Mouse (Mus musculus): Measurements from ENCODE around the gene Prkrip1. TPM values are rescaled to one million over a fixed set of nuclear protein-coding genes. Genes with fewer than 3 reads are reported as not detected.
A peak's percentile ranks its signal among the peaks of the same experiment; 100 is the strongest.

Gene Prkrip1
- polyA plus RNA-seq (2017; shearing (Covaris generic)), result 10 to 100 TPM; 40.9 to 48.3 (median 45.5) TPM

DNA sequence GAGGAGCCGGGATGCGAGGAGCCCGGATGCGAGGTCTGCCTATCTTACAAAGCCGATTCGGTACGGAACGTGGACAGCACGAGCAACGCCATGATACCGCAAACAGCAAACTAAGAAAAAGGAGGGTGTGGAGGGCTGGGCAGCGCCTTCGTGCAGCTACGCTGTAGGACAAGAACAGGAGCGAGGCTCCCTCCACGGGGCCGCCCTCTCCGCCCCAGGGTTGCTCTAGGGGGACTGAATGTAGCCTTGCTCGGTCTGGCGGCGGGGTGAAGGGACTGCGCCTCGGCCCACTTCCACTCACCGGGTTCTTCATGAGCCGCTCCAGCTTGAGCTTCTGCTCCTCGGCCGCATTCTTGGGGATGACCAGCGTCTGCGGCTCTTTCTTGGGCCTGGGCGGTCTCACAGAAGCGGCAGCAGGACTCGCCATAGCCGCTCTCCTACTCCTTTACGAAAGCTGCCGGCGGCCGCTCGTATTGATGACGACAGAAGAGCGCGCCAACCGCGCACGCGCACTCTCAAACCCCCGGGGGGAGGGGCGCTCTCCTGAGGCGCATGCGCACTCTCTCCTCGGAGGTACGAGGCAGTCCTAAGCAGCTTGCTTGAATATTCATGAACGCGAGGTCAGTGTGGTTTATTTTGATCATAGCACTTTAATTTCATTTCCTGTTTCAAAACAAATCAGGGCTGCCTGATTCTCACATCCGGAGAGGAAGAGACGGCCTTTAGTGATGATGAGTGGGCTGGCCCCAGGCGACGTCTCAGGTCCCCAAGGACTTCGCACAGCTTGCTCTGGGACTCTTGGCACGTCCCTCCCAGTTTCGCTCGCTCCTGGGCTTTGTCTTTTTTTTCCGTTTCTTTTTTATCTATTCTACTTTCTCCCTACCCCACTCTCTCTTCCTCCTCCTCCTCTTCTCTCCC lies at the start of gene Prkrip1:
Gene Prkrip1, minus strand, starts transcription at position 490 of the 918 bp plus-strand sequence.
- ATAC-seq, result peak; percentile 99

DNA sequence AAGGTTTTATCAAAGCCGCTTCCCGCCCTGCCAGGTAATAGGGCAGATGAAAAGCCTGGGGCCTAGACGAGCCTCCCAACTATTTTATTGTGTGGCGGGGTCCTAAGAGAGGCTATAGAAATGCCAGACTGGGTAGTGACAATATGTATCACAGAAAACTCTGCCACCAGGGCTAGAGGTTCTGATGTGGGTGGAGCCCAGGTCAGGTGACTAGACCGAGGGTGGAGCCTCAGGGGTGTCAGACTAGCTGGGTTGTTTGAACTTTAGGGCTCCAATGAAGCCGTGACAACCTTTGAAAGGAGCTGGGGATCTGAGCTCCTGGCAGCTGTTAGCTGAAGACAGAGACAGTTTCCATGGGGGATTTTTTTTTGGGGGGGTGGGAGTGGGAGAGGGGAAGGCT lies 49.7 kb upstream of the Prkrip1 start:
- no peak for ATAC-seq

DNA sequence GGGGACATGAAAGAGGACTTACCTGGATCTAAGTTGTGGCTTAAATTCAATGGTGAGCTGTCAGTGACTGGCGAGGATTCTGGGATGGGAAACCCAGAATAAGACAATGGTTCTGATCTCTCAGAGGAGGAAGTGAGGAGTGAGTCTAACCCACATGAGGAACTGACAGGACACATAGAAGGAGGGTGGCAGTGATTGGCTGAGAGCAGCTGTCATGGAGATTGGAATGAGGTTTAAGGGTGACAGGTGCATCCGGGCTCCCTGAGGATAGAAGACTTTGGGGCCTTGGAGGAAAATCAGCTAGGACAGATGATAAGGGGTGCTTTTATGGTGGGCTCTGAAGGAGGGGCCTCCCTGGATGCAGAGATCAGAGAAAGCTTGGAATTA lies 47.7 kb upstream of the Prkrip1 start, which contains the start of gene Sh2b2:
Gene Sh2b2, minus strand, starts transcription at position 105 of the 387 bp plus-strand sequence.
- no peak for ATAC-seq

DNA sequence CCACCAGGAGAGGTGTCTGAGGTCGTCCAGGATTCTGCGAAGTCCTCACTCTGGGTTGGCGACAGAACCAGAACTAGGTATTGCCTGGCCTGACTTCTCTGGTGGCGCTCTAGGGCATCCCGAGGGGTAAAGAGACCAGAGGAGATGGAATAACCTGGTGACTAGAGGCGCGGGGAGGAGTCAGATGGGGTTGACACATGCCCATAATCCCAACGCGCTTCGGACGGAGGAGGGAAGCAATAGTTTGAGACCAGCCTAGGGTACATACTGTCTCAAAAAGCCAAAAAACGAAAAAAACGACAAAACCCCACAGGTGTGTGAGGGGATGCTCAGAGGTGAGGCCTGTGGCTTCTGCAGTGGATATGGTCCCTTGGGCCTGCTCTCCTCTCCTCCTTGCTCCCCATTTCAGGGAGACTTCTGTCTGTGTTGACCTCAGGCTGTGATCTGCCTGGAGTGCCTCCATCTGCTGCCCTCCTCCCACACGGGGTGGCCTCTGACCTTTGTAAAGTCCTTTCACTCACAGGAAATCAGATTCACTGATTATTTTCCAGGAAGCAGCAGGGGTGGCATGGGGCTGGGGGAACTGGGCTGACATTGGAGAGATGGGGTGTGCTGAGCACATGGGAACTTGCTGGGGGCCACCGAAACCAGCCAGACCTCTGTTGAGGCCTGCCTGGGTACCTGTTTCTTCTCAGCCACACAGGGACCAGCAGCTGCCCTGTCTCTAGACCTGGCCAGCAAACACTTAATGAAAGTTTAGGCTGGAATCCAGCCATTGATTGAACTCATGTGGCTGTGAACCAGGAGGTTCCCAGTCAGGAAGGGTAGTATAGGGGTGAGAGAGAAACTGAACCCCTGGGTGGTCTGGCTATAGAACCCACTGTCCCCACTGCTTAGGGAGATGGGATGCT lies 47.0 kb upstream of the Prkrip1 start:
- ATAC-seq, result no peak

DNA sequence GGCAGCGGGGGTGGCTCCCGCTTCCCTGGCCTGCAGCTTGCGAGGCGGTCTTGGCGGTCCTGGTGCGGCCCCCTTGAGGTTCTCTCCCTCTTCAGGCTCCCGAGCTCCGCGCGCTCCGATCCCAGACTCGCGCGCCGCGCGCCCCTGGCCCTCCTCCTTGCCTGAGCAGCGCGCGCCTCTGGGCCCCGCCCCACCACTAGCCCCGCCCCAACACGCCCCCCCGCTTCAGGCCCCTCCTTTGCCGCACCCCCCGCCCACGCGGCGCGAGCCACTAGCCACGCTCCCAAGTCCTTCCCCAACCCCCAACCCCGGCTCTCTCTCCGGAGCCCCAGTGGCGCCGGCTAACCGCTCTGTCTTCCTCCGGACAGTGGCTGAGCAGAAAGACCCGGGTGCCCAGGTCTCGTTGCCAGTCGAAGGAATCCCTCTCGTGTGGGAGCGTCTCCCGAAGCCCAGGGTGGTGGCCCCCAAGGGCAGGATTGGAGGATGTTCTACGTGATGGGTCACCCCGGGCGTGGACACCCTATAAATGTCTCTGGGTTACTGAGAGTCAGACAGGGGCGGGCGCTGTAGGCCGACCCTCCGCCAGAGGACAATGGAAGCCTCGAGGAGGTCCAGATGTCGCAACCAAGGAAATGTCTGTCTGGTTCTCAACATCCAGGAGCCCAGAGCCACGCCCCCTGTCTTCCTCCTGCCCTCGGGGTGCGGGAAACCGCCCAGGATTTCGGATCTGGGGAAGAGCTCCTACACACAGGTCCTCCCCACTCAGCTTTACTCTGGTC lies 46.2 kb upstream of the Prkrip1 start:
- ATAC-seq, result peak; percentile 61

DNA sequence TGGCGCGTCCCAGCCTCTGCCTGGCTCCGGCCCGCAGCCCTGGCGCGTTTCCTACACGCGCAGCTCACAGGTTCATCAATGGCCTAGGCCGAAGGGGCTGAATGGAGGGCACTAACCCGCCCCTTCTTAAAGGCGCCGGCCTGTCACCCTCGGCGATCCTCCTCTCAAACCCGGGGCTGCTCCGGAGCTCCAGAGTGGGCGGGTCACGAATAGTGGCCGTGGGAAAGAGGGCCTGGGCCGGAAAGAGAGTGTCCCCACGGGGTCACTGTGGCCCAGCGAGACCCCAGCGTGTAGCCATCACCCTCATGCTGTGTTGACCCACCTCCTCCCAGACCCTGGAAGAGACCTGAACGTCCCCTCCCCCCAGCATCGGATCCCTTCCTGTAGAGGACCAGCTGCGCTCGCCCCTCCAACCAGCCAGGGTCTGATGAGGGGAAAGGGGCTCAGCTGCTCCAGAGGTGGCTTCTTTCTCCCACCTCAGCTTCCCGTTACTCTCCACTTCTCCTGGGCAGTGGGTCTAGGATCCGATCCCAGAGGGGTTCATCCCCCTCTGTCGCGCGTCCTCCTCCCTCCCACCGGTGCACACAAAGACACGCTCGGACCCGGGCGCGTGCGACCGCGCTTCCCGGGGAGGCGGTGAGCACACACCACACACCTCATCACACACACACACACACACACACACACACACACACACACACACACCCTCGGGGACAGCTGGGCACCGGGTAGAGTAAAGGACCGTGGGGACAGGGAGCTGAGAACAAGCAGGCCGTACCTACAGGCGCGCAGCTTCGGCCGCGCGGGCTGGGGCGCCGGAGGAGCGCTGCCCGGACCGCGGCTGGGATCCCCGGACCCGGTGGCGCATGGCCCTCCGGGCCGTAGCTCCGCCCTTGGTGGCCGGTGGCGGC lies 45.3 kb upstream of the Prkrip1 start:
- ATAC-seq, result no peak

DNA sequence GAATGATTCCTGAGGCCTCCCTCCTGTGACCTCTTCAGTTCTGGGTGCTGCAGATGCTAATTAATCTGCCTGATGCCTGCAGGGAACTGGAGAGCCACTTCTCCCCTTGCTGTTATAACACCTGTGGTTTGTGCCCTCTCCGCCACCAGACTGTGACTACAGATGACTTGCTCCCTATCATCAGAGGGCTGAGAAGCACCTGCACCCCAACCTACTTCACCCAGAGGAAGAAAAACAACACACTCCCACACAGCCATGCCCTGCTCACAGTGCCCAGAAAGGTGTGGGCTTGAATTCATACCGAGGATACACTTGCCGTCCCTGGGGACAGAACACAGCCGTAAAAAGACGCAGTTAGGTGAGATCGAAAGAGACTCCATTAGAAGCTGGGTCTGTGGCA lies 42.4 kb upstream of the Prkrip1 start:
- ATAC-seq, result no peak

DNA sequence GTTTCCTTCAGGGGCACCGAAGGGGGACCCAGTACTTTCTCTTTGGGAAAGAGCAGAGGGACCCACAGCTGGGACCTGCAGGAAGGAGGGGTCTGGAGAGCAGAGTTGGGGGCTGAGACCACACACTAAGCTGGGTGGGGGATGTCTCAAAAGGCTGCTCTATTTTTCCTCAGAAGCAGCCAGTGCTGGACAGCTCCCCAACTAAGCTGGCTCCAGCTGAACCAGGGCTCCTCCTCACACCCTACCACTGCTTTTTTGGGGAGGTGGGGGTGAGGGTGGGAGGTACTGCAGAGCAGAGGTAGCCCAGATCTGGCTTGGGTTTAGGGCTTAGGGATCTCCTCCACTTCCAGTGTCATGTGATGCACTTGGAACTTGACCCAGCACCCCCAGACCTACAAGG lies 41.6 kb upstream of the Prkrip1 start:
- ATAC-seq, result no peak

DNA sequence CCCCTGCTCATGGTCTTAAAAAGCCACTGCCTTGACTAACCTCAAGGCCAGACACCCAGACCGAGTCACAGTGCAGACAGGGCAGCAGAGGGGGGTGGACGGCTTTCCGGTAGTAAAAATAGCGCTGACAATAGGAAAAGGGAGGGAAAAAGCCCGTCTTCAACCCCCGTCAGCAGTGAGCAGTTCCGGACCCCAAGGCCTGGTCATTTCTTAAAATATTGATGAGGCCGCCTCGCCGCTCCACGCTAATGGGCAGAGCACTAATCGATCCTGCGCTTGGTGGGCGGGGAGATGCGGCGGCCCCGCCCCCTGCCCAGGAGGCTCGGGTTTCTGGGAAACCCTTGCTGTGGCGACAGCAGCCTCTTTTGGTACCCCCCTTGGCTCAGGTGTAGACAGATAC lies 38.8 kb upstream of the Prkrip1 start:
- ATAC-seq, result no peak

DNA sequence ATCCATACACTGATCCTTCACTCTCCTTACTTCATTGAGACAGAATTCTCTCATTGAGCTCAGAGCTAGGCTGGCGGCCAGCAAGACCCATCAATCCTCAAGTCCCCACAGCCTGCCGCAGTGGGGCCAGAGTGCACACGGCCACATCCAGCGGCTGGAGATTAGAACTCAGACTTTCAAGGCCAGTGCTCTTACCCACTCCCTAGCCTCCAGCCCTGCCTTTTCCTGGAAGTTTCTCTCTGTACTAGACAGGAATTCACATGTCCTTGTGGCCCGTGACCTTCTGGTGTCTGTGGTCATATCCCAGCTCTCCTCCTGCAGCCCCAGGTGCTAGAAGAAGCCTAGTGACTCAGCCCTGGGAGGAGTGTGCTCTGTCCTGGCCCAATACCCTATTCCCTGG lies 37.8 kb upstream of the Prkrip1 start:
- ATAC-seq, result no peak

DNA sequence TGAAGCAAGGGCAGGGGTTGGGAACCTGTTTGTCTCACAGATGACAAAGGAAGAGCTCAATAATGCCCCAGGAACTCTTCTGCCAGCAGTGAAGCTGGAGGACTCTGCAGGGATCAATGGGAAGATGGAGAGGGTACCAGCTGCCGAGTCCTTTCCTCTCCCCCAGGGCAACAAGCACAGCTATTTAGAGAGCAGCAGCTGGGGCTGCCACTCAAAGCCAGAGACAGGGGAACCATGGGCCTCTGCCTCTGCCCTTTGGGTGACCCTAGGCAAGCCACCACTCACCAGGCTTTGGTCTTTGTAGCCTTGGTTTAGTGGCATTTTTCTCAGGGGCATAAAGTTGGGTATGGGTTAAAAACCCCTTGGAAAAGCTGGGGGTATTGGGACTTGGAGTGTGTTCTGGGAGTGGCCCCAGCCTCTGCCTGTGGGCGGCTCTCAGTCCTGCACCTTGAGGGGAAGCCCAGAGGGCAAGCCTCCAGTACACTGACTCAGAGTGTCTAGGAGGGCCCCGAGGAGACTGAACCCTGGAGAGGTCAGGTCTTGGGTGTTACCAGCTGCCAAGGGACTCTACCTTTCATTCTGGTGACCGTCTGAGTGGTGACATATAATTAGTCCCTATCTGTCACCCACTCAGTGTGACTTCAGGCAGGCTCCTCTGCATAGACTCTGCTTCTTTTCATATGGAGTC lies 31.7 kb upstream of the Prkrip1 start:
- no peak for ATAC-seq

DNA sequence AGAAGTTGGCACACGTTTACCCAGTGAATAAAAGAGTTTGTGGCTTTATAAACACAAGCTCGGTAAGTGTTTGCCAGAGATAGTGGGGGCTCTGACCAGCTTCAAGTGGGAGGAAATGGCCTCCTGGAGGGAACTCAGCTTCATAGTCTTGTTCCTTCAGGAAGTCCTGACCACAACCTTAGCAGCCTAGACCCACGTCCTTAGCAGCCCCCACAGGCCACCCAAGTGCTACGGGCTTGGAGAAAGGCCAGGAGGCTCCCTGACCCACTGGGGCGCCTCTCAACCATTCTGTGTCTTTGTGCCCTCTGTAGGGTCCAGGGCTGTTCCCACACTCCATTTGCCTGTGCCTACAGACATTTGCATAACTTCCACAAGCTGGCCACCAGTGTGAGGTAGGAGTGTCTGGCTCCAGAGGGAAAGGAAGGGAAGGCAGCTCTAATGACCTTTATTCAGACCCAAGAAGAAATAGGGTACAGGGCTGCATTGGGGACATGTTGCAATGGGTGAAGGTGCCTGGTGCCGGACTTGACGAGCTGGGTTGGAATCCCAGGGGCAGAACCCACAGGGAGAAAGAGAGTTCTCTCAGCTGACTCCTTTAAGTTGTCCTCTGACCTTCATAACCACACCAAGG lies 27.6 kb upstream of the Prkrip1 start:
- no peak for ATAC-seq

DNA sequence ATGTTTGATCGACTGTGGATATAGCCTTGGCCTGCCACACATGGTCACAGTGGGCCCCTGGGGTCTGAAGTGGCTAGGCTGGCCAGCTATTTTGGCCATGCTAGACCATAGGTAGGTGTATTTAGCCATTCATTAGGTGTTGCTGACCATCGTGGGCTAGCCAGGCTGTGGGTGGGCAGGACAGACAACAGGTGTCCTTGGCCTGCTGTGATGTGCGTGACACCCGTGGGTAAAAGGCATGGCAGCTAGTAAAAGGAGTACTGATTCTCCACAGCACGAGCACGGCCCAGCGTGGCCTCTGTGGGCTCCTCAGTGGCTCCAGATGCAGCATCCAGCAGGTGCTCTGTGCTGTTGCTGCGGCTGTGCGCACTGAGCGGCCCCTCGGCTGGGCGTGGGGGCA lies 19.8 kb upstream of the Prkrip1 start:
- no peak for ATAC-seq

DNA sequence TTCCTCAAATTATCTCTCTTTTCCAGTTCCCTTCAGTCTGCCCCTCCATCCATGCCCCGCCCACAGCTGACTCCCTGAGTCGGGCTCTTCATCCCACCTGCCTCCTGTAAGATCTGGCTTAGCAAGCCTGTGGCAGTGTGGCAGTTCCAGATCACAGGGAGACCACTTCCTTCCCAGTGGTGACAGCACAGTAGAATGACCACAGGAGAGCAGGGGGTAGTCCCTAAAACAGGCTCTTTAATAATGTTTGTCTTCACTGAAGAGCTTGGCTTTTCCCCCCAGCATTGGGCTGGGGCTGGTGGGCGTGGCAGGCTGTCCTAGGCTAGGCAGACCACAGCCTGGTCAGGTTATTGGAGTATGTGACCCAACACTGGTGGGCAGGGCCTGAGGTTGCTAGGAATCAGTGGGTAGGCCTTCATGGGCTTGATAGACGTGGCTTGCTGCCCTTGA lies 19.2 kb upstream of the Prkrip1 start:
- ATAC-seq, result no peak

DNA sequence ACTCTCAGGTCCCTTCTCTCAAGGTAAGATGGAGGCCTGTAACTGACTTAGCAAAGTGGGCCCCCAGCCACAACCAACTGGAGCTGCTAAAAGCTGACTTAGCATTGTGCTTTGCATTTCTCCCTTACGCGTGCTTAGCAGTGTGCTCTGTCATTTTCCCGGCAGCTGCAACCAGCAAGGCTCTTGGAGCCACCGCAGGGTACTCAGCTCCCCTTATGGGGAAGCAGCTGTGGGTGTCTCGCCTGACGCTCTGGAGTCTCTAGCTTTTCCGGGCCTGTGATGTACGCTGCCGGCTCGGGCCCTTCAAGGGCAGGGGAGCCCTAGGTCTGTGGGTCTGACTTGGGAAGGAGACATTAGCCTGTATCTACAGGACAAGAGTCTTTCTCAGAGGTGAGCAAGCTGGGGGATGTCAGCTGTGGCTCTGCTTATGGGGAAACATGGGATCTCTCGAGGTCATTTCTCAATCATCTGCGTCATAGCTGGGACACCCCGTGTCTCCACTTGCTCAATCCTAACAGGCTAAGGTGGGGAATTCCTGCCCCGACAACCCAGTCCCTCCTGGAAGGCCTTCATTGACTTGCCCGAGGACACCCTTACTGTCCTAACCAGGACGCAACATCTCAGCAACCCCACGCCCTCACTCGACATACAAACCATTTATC lies 18.4 kb upstream of the Prkrip1 start:
- no peak for ATAC-seq

DNA sequence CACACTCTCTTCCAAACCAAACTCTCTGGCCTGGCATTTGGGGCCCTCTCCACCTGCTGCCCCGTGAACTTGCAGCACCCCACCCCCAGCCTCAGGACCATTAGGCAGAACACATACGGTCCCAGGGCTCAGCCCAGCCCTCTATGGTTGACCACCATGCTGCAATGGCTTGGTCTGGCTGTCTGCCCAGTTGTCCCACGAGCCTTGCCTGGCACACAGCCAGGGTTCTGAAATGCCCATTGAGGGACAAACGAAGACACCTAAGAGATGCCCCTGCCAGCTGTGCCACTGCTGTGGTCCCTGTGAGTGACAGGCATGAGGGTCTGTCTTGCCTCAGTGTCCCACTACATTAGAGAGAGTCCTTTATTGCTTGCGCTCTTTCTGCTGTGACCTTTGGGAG lies 17.2 kb upstream of the Prkrip1 start:
- ATAC-seq, result no peak

DNA sequence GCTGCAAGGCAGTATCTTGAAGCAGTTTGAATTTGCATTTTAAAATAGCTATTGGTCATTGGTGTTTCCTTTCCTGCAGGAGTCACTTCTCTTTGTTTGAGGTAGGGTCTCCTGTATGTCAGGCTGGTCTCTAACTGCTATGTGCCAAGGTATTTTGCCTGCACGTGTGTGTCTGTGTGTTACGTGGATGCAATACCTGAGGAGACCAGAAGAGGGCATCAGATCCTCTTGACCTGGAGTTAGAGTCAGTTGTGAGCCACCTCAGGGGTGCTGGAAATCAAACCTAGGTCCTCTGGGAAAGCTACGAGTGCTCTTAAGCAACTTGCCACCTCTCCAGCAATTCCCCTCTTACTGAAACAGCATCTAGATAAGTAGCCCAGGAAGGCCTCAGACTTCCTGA lies 16.4 kb upstream of the Prkrip1 start:
- ATAC-seq, result no peak

DNA sequence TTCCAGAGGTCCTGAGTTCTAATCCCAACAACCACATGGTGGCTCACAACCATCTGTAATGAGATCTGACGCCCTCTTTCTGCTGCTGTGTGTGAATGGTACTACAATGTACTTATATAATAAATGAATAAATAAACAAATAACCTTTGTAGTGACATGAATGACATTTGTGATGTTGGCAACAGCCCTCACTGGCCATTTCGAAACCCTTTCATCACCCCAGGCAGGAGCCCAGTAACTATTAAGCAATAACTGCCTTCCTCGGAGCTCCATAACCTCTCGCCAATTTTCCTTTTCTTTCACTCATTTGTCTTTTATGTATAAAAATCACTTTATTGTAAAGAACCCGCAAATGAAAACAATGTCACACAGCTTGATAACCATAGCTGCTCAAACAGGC lies 15.0 kb upstream of the Prkrip1 start:
- ATAC-seq, result no peak

DNA sequence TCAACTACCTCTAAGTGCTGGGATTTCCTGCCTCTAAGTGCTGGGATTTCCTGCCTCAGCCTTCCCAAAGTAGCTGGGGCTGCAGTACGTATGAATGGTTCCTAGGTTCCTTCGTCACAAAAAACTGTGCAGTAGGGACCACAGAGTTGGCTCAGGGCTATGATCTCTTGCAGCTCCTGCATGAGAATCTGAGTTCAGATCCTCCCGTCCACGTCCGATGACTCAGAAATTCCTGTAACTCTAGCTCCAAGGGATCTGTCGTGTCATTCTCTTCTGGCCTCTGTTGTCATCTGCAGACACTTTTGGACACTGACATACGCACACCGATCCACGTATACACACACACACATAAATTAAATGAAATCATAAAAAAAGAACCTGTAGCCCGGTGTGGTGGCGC lies 14.0 kb upstream of the Prkrip1 start:
- ATAC-seq, result no peak
